Mouse (Mus musculus): ENCODE data around the gene AL731706.2. TPM values are rescaled to one million over a fixed set of nuclear protein-coding genes. Genes with fewer than 3 reads are reported as not detected.
A peak's percentile ranks its signal among the peaks of the same experiment; 100 is the strongest.
"Not testable (repeated sequence)": the region's sequence is repeated elsewhere in the genome, so short reads cannot be mapped to it uniquely, and the experiment has no call there.

Gene AL731706.2
- total RNA-seq (2022): 10 to 100 TPM in 3 of 4 experiments, 1 to 10 TPM in 1; 9.4 to 39.7 (median 30.9) TPM

GRCm38 (mm10) chr2:136885579-136885978 is at the start of gene AL731706.2:
AL731706.2 (minus strand) TSS chr2:136885679.
- no peak for DNase-seq (ENCODE audit: low spot score in 2 of 2)

GRCm38 (mm10) chr2:136921003-136921408 is 35.5 kb upstream of the AL731706.2 start:
- no peak for DNase-seq (ENCODE audit: low spot score in 2 of 2)

DNA sequence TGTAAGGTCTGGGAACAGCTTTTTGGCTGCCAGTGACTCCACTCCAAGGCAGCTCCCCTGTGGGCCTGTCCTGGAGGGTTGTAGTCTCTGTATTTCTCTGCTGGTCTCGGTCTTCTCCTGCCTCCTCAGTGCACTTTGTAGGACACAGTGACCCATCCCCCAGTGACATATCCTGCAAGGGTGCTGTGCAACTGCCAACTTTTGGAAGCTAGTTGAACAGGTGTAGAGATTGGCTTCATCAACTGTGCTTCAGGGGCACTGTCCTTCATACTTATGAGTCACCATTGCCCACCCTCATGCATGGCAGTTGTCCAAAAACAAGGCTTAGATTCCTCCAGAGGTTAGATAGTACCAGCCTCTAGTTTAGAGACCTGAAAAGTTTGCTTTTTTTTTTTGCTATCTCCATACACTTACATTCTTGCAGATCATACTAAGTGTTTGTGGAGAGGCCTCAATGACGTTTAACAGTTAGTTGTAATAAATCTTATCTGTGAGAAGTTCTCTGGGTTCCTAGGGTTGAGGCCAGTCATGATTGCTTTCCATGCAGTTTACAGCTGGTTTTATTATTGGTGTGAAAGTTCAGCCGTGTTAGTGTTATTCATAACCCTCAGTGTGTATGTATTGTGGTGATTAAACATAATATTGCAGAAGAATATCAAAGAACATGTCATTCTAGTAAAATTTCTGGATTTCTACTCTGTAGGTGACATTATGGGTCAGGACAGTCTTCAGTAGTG is 34.9 kb upstream of the AL731706.2 start:
- no peak for DNase-seq (ENCODE audit: low spot score in 2 of 2)

DNA sequence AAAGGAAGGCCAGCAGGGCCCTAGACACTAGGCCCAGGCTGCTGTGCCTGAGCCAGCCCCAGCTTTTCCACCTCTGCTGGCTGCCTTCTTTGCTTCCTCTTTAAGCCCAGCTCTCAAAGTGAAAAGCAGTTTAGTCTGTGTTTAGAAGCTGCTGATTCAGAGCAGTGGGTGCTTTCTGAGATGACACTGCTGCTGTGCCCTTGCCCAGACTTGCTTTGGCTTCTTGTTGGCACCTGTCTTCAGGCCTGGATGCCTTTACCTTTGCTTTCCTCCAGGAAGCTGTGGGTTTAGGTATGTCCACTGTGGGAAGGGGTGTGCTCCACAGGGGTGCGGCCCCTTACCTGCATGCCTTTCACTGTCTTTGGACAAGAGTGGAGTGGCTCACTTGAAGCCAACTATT is 34.0 kb upstream of the AL731706.2 start:
- peak in 1 of 2 experiments; percentile 15 for DNase-seq (ENCODE audit: low spot score in 2 of 2)

DNA sequence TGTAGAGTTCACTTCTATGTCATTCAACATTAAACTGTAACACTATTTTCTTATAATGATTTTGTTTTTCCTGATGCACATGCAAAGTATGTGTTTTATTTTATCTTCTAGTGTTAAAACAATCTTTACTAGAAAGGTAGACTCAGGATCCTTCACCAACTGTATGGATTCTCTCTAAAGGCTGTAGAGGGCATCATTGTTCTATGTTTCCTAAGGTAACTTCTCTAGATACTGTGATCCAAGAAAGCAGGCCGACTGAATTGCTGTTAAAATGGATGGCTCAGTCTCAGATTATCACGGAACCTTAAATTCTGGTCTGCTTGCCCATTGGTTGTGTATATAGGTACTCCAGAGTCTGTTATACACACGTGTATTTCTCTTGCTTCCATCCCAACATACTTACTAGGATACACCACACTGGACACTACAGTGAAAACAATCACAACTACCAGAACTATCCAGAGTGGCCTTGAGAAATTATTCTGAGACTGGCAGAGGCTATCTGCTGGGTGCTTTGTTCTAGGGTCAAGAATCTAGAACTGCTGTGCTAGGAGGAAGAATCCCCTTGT is 28.9 kb upstream of the AL731706.2 start:
- no peak for DNase-seq (ENCODE audit: low spot score in 2 of 2)

- DNase-seq (ENCODE audit: low spot score in 2 of 2): no peak
These were observed 27.5 kb upstream of the AL731706.2 start for GRCm38 (mm10) chr2:136913021-136913420.

DNA sequence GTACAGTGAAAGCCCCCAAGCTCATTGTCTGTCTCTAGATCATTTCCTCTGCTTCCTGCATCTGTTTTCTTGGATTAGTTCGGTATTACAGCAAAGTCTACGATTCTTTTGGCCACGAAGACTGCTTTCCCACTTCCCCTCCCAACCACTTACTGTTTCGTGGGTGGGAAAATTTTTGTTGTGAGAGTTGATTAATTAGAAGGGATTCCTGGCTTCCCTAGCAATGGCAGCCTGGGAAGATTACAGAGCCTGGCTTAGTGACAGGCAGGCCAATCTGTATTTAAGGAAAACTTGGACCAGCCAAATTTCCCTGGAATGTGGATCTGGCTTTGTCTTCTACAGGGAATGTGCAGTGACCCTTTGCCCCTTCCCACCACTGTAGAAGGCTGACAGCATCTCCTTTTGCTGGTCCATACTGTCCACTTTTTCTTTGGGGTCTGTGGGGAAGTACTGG is 26.5 kb upstream of the AL731706.2 start:
- DNase-seq (ENCODE audit: low spot score in 2 of 2): no peak

DNA sequence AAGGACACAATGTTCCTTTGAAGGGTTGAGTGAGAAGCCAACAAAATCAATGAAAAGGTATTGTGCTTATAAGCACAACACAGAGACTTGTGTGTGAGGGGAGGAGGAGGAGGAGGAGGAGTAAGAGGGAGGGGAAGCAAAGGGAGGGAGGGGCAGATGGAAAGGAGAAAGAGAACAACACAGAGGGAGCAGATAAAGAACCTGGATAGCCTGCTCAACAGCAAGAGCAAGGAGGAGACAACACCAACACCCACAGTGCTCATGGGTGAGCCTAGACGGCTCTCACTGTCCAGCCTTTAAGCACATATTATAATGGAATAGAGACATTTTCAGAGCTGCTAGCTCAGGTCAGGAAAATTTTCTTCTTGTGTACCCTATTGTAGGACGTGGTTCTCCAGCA is 23.8 kb upstream of the AL731706.2 start:
- no peak for DNase-seq (ENCODE audit: low spot score in 2 of 2)

GRCm38 (mm10) chr2:136908596-136908995 is 23.1 kb upstream of the AL731706.2 start:
- no peak for DNase-seq (ENCODE audit: low spot score in 2 of 2)

GRCm38 (mm10) chr2:136896131-136896530 is 10.7 kb upstream of the AL731706.2 start:
- no peak for DNase-seq (ENCODE audit: low spot score in 2 of 2)

DNA sequence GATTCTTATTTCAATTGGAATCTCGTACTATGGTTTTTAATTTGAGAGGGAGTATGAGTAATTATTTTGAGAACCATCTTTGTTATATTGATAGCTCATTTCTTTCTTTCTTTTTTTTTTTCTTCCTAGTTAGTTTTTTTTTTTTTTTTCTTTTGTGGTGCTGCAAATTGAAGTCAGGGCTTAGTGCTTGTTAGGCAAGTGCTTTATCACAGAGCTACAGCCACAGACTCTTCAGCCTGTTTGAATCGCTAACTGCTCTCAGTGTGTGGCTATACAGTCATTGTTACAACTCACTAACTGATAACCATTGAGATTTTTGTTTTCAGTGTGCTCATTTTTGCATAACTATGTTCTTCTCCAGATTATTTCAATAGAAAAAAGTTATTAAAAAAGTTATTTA is 9.0 kb upstream of the AL731706.2 start:
- no peak for DNase-seq (ENCODE audit: low spot score in 2 of 2)

GRCm38 (mm10) chr2:136891951-136892371 is 6.5 kb upstream of the AL731706.2 start:
- peak; percentile 96 for DNase-seq (ENCODE audit: low spot score in 2 of 2)

DNA sequence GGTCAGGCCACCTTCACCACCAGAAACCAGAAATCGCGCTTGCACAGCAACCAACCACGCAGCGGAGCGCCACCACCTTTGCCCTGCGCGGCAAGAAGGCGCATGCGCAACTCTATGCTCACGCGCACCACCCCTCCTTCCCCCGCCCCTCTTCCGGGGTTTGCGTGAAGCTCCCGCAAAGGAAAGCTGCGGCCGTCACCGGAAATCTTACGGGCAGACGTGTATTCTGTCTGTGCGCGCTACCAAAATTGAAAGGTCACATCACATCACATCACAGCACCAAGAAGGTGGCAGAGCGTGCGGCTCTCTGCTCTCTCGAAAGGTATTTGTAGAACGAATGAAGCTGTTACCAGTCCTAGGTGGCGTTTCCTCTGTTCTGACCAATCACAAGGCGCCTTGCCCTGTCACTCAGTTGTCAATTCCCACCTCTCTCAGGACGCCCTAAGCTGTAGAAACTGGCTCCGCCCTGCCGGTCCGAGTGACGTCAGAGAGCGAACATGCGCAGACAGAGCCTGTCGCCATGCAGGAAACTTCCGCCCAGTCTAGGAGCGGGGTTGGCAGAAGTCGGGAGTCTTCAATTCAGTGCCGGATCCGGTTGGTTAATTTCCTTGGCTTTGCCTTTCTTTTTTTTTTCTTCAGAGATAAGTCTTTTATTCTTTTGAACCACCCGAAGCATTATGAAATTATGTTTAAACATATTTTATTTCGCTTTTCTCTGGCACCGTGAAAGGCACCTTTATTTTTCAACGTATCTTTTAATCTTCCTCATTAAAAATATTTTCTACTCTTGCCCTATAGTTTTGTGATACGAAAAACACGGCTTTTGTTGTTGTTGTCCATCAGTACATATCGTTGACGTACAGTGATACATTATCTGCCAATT is 5.8 kb upstream of the AL731706.2 start, which contains the start of the genes Slx4ip, AL731706.1 and Mkks:
Gene Slx4ip, plus strand, starts transcription at position 151 of the 883 bp plus-strand sequence.
Gene AL731706.1, minus strand, starts transcription at position 322 of the 883 bp plus-strand sequence.
Gene Mkks, minus strand, starts transcription at position 322 of the 883 bp plus-strand sequence.
- peak; percentile 98 to 99 for DNase-seq (ENCODE audit: low spot score in 2 of 2)

- not testable (repeated sequence) for DNase-seq (ENCODE audit: low spot score in 2 of 2)
These were observed 5.2 kb upstream of the AL731706.2 start for GRCm38 (mm10) chr2:136890716-136891067.

DNA sequence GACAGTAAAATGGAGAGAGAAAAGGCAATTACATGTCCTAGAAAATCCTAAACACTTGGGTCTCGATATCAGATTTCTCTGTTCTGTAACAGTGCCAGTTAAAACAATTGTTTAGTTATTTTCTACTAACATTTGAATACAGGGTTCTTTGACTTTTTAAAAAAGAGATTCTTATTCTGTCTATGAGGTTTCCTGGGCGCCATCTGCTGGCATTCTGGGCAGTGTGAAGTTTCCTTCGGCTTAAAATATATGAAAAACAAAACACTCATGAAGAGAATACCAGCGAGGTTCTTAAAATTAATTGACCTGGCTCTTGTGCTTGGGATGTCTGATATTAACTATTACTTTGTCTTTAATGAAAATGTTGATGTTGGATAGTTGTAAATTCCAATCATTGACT is 1.4 kb upstream of the AL731706.2 start:
- no peak for DNase-seq (ENCODE audit: low spot score in 2 of 2)

DNA sequence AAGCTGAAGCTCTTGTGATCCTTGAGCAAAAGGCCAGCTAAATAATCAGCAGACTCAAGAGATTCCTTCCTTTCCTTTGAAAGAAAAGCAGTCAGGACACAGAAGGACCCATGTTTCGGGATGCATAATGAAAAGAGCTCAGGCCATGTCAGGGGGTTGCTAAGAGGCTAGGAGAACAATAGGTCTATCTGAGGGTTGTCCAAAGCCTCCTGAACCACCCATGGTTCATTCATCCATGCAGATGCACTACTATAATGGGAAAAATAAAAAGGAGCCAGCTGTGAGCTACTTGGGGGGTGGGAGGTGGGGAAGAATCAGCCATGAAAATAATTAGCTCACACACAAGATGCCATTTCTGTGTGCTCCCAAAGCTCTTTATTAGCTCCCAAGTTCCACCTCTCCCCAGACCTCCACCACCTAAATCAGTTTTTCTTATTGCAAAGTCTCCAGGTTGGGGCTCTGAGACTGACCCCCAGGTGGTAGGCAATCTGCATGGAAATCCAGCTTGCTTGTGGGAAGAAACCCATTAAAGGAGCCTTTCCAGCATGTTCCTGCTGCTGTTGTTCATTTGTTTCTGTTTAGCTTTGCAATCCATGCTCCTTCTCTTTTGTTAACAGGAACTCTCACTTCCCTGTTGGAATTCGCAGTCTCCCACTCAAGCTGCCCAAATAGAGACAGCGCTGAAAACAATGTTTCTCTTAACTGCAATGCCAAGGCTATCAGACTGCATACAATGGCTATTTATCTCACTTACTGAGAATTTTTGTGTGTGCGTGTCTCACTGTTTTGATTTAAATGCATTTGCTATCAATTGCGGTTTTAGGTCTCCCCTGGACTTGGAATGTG is 30.7 kb downstream of the AL731706.2 start:
- DNase-seq (ENCODE audit: low spot score in 2 of 2): no peak

GRCm38 (mm10) chr2:136850366-136850765 is 35.1 kb downstream of the AL731706.2 start:
- no peak for DNase-seq (ENCODE audit: low spot score in 2 of 2)

GRCm38 (mm10) chr2:136837994-136838393 is 47.5 kb downstream of the AL731706.2 start:
- no peak for DNase-seq (ENCODE audit: low spot score in 2 of 2)

DNA sequence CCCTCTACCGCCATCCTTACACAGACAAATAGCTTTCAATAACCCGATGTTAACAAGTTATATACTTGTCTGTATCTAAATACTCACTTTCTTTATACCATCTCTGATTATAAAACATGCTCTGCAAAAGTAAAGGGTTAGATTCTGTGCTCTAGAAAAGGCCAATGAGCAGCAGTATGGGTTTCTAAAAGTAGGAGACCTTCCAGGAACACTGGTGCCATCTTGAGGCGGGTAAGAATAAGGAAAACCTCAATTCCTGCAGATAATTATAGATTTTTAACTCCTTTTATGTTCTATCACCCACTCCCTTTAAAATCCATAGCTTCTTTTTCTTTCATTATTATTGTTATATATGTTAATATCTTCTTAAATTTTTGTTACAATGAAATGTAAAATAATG is 49.6 kb downstream of the AL731706.2 start:
- no peak for DNase-seq (ENCODE audit: low spot score in 2 of 2)

Data from gastrocnemius, adult 8-10 months (tissue).